Mouse (Mus musculus): ENCODE results near the gene Nemp2.

- TF ChIP-seq CTCF (IDR thresholded peaks at IDR 0.05; ENCODE audit: borderline replicate concordance, control insufficient read depth, extremely low read depth, insufficient read depth, low read length, poor library complexity) (no peak), POLR2A (IDR thresholded peaks at IDR 0.05; ENCODE audit: control insufficient read depth, extremely low read depth, insufficient read depth, low read length, poor library complexity) (no peak)
Observed at GRCm38 (mm10) chr1:52675561-52676551, 45.4 kb downstream of the Nemp2 start.
